Mouse (Mus musculus) erythroblast, embryonic 14.5 days (primary cell): Measurements from ENCODE around the gene Foxn3.

Source experiments
- GATA1 ChIP-seq: IDR thresholded peaks from 2 replicates; pipeline ENCODE4 v1.6.1; 2012; ENCODE audit warnings: low read length, inconsistent platforms, mixed read lengths
- TAL1 ChIP-seq: IDR thresholded peaks from 3 replicates; pipeline ENCODE4 v1.6.1; 2012; ENCODE audit warnings: low read length, inconsistent platforms, mixed read lengths

- no peak for TF ChIP-seq GATA1
- no peak for TF ChIP-seq TAL1
These were observed 157.1 kb downstream of the Foxn3 start for GRCm38 (mm10) chr12:99406254-99406653.
